Mouse (Mus musculus): Measurements from ENCODE around the gene Tspyl1. TPM values are rescaled to one million over a fixed set of nuclear protein-coding genes. Genes with fewer than 3 reads are reported as not detected.
A peak's percentile ranks its signal among the peaks of the same experiment; 100 is the strongest.

The Tspyl1 gene
- polyA plus RNA-seq (2014; fragmentation: Nextera tagmentation; extraction: Ambion mirVana): 67.1 and 70.7 TPM in 2 replicates

DNA sequence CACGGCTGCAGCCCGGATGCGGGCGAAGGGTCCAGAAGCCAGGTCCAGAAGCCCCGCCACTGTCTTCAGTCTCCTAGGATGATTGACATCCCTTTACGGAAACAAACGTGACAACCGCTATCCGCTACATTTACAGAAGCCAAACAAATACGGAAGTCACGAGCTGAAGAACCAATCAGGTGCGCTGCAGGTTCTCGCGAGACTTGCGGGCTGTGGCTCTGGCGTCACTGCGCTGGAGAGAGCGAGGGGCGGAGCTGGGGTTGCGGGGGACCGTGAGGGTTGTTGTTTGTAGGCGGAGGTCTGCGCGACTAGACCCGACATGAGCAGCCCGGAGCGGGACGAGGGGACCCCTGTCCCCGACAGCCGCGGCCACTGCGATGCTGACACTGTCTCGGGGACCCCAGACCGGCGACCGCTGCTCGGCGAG, at the start of gene Tspyl1:
Tspyl1 (plus strand) TSS at position 229 of the 427 bp plus-strand sequence.
- under 1% methylated on average over 37 of the region's 38 CpGs for WGBS
- peak within 1 kb of the TSS; percentile 99 for H3K9ac ChIP-seq (ENCODE audit: low read length)
- peak; percentile 97 for ATAC-seq (ENCODE audit: insufficient number of reproducible peaks, insufficient read depth, low FRiP score, low read depth)
- H3K4me2 ChIP-seq (ENCODE audit: low read length): peak within 1 kb of the TSS; percentile 93
- no peaks in the 10 kb centered on the region for H3K27me3 ChIP-seq (ENCODE audit: control insufficient read depth, insufficient read depth, low read length)
- H3K27ac ChIP-seq (replicated peaks in 1 of 2; ENCODE audit: control insufficient read depth in 1 of 2, insufficient read depth in 1 of 2, low read depth in 2 of 2, low read length in 2 of 2): peak within 1 kb of the TSS; percentile 86 to 87
- peak within 1 kb of the TSS; percentile 99 for H3K4me3 ChIP-seq (ENCODE audit: control insufficient read depth in 1 of 2, insufficient read depth in 1 of 2, low read depth in 1 of 2, low read length in 2 of 2)
- peaks cover 9% of the 10 kb centered on the region for H3K36me3 ChIP-seq (ENCODE audit: control insufficient read depth, insufficient read depth, low read length)
- peaks cover 2 to 15% of the 10 kb centered on the region in 2 experiments; a peak in 3 of 4 replicates for H3K4me1 ChIP-seq (ENCODE audit: control insufficient read depth in 2 of 2, insufficient read depth in 2 of 2, low read length in 2 of 2)
- no peaks in the 10 kb centered on the region for H3K9me3 ChIP-seq (ENCODE audit: control insufficient read depth, low read length)

DNA sequence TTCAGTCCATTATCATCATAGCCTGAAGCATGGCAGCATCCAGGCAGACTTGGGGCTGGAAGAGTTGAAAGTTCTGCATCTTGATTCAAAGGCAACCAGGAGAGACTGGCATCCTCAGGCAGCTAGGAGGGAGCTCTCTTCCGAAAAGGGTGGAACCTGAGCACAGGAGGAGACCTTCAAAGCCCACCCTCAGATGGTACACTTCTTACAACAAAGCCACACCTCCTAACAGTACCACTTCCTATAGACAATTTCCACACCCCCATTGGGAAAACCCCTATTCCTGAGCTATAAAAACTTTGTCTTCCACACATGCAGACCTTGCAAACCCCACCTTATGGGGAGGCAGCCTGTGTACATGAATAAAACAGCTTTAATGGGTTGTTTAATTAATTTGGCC, 48.6 kb upstream of the Tspyl1 start:
- no peak for ATAC-seq (ENCODE audit: insufficient number of reproducible peaks, insufficient read depth, low FRiP score, low read depth)
- WGBS: 68% methylated on average over 1 of the region's 1 CpGs
- Histone ChIP-seq H3K4me3 (ENCODE audit: control insufficient read depth in 1 of 2, insufficient read depth in 1 of 2, low read depth in 1 of 2, low read length in 2 of 2) (no peak overlapping the region), H3K4me2 (ENCODE audit: low read length) (no peak overlapping the region), H3K27me3 (ENCODE audit: control insufficient read depth, insufficient read depth, low read length) (no peaks in the 10 kb centered on the region), H3K9ac (ENCODE audit: low read length) (no peak overlapping the region), H3K27ac (replicated peaks in 1 of 2; ENCODE audit: control insufficient read depth in 1 of 2, insufficient read depth in 1 of 2, low read depth in 2 of 2, low read length in 2 of 2) (no peak overlapping the region), H3K9me3 (ENCODE audit: control insufficient read depth, low read length) (no peaks in the 10 kb centered on the region), H3K36me3 (ENCODE audit: control insufficient read depth, insufficient read depth, low read length) (no peaks in the 10 kb centered on the region), H3K4me1 (ENCODE audit: control insufficient read depth in 2 of 2, insufficient read depth in 2 of 2, low read length in 2 of 2) (0 out of 4 replicates have a peak, but pooled peaks cover 0 to 6% of the 10 kb centered on the region in 2 experiments)

DNA sequence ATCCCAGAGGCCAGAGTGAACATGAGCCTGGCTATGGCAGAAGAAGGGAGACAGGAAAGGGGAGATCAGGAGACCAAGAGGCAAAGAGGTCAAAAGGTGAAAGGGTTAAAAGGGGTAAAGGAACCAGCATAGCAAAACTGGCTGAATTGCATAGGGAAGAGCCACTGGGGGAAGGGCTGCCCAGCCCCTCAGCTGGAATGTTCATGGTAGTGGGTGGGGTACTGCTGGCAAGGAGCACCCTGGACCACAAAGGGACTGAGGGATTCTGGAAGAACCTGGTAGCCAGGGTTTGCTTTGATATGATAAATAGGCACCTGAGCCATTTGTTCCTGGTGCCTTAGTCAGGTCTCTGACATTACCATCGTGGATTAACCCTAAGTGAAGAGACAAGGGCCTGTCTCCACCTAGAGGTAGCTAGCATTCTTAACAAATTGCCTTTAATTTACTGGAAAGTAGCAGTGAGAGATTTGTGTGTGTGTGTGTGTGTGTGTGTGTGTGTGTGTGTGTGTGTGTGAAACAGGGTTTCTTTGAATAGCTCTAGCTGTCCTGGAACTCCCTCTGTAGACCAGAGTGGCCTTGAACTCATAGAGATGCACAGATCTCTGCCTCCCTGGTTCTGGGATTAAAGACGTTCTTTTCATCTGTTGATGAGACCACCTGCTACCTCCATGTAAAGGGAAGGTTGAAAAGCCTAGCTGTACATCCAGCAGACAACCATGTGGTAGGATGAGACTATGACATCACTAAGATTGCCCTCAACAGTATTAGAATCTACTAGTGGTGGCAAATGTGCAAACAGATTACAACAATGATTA, 47.9 kb upstream of the Tspyl1 start:
- Histone ChIP-seq H3K4me1 (ENCODE audit: control insufficient read depth in 2 of 2, insufficient read depth in 2 of 2, low read length in 2 of 2) (0 out of 4 replicates have a peak, but pooled peaks cover 0 to 6% of the 10 kb centered on the region in 2 experiments), H3K9me3 (ENCODE audit: control insufficient read depth, low read length) (no peaks in the 10 kb centered on the region), H3K9ac (ENCODE audit: low read length) (no peak overlapping the region), H3K4me2 (ENCODE audit: low read length) (no peak overlapping the region), H3K27ac (replicated peaks in 1 of 2; ENCODE audit: control insufficient read depth in 1 of 2, insufficient read depth in 1 of 2, low read depth in 2 of 2, low read length in 2 of 2) (no peak overlapping the region), H3K36me3 (ENCODE audit: control insufficient read depth, insufficient read depth, low read length) (no peaks in the 10 kb centered on the region), H3K4me3 (ENCODE audit: control insufficient read depth in 1 of 2, insufficient read depth in 1 of 2, low read depth in 1 of 2, low read length in 2 of 2) (no peak overlapping the region), H3K27me3 (ENCODE audit: control insufficient read depth, insufficient read depth, low read length) (no peaks in the 10 kb centered on the region)
- ATAC-seq (ENCODE audit: insufficient number of reproducible peaks, insufficient read depth, low FRiP score, low read depth): no peak
- 27% methylated on average over 2 of the region's 2 CpGs for WGBS

DNA sequence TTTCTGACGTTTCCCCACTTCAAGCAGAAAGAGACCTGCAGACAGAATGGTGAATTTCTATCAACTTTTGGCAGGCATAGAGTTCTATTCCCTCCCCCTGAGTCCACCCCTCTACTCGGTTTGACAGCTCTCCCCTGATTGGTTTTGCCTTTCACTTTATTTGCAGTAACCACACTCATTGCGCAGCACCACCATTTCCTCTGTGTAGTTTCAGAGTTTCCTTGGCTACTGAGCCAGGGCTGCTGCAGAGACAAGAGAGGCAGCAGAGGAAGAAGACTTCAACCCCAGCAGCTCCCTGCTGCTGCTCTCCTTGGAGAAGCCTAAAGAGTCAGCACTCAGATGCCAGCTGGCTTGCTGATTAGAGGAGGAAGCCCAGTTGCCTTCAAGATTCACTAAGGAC, 46.6 kb upstream of the Tspyl1 start:
- no peaks in the 10 kb centered on the region for H3K9me3 ChIP-seq (ENCODE audit: control insufficient read depth, low read length)
- no peaks in the 10 kb centered on the region for H3K36me3 ChIP-seq (ENCODE audit: control insufficient read depth, insufficient read depth, low read length)
- no peak for ATAC-seq (ENCODE audit: insufficient number of reproducible peaks, insufficient read depth, low FRiP score, low read depth)
- H3K27ac ChIP-seq (replicated peaks in 1 of 2; ENCODE audit: control insufficient read depth in 1 of 2, insufficient read depth in 1 of 2, low read depth in 2 of 2, low read length in 2 of 2): no peak overlapping the region
- no peak overlapping the region for H3K4me2 ChIP-seq (ENCODE audit: low read length)
- 29% methylated on average over 3 of the region's 3 CpGs for WGBS
- H3K4me3 ChIP-seq (ENCODE audit: control insufficient read depth in 1 of 2, insufficient read depth in 1 of 2, low read depth in 1 of 2, low read length in 2 of 2): no peak overlapping the region
- no peak overlapping the region for H3K9ac ChIP-seq (ENCODE audit: low read length)
- H3K27me3 ChIP-seq (ENCODE audit: control insufficient read depth, insufficient read depth, low read length): no peaks in the 10 kb centered on the region
- no peaks in the 10 kb centered on the region for H3K4me1 ChIP-seq (ENCODE audit: control insufficient read depth in 2 of 2, insufficient read depth in 2 of 2, low read length in 2 of 2)

DNA sequence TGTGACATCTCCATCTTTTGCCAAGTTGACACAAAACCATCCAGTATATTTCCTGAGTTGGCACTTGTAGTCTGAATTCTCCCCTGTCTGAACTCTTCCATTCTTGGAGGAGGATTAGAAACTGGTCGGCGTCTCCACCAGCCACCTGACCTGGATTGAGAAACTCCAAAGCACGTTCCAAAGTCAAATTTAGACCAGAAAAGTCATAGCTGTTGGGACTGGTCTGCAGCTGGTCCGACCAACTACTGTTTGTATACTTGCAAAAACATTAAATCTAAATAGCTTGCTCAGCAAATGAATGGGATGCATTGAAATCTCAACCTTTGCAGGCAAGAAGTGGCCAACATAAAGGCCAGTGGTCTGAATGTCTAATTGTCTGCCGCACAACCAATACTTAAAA, 45.4 kb upstream of the Tspyl1 start:
- ATAC-seq (ENCODE audit: insufficient number of reproducible peaks, insufficient read depth, low FRiP score, low read depth): no peak
- no peak overlapping the region for H3K4me3 ChIP-seq (ENCODE audit: control insufficient read depth in 1 of 2, insufficient read depth in 1 of 2, low read depth in 1 of 2, low read length in 2 of 2)

DNA sequence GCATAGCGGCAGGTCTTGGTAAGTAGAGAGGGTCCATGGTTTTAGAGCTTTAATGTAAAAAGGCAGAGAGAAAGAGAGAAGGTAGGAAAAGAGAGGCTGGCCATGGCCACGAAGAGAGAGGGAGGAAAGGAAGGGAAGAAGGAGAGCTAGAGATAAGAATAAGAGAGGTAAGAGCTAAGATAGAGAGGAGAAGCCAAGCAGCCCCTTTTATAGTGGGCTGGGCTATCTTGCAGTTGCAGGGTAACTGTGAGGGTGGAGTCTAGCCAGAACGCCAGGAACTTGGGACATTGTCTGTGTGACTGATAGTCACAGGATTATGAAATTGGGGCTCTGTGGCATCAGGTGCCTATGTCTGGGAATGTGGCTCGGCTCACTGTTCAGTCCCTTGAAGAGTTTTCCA, 43.5 kb upstream of the Tspyl1 start:
- no peaks in the 10 kb centered on the region for H3K27me3 ChIP-seq (ENCODE audit: control insufficient read depth, insufficient read depth, low read length)
- 51% methylated on average over 4 of the region's 4 CpGs for WGBS
- no peaks in the 10 kb centered on the region for H3K36me3 ChIP-seq (ENCODE audit: control insufficient read depth, insufficient read depth, low read length)
- H3K4me1 ChIP-seq (ENCODE audit: control insufficient read depth in 2 of 2, insufficient read depth in 2 of 2, low read length in 2 of 2): no peaks in the 10 kb centered on the region
- H3K27ac ChIP-seq (replicated peaks in 1 of 2; ENCODE audit: control insufficient read depth in 1 of 2, insufficient read depth in 1 of 2, low read depth in 2 of 2, low read length in 2 of 2): no peak overlapping the region
- H3K9ac ChIP-seq (ENCODE audit: low read length): no peak overlapping the region
- no peaks in the 10 kb centered on the region for H3K9me3 ChIP-seq (ENCODE audit: control insufficient read depth, low read length)
- no peak for ATAC-seq (ENCODE audit: insufficient number of reproducible peaks, insufficient read depth, low FRiP score, low read depth)
- no peak overlapping the region for H3K4me2 ChIP-seq (ENCODE audit: low read length)
- H3K4me3 ChIP-seq (ENCODE audit: control insufficient read depth in 1 of 2, insufficient read depth in 1 of 2, low read depth in 1 of 2, low read length in 2 of 2): no peak overlapping the region

More for the DNA sequence above, 45.4 kb upstream of the Tspyl1 start:
- Histone ChIP-seq H3K4me1 (ENCODE audit: control insufficient read depth in 2 of 2, insufficient read depth in 2 of 2, low read length in 2 of 2) (no peaks in the 10 kb centered on the region), H3K9ac (ENCODE audit: low read length) (no peak overlapping the region), H3K36me3 (ENCODE audit: control insufficient read depth, insufficient read depth, low read length) (no peaks in the 10 kb centered on the region), H3K27ac (replicated peaks in 1 of 2; ENCODE audit: control insufficient read depth in 1 of 2, insufficient read depth in 1 of 2, low read depth in 2 of 2, low read length in 2 of 2) (no peak overlapping the region), H3K9me3 (ENCODE audit: control insufficient read depth, low read length) (no peaks in the 10 kb centered on the region), H3K4me2 (ENCODE audit: low read length) (no peak overlapping the region), H3K27me3 (ENCODE audit: control insufficient read depth, insufficient read depth, low read length) (no peaks in the 10 kb centered on the region)
- 78% methylated on average over 5 of the region's 5 CpGs for WGBS

DNA sequence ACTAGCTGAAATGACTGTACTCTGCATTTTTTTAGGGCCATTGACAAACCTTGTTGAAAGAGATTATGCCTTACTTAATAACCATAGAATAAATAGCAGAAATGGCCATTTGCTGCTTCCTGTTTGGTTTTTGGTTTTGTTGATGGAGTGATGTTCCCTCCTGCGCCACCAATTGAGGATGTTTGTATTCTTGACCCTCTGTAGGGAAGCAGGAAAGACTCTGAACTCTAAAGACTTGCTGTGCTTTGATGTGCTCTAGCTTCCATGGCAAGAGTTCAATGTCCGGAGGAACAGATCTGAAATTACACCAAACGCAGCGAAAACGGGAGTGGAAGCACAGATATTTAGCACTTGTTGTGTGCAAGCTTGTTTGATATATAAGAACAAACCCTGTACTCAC, 37.2 kb upstream of the Tspyl1 start:
- WGBS: 64% methylated on average over 5 of the region's 5 CpGs
- H3K4me1 ChIP-seq (ENCODE audit: control insufficient read depth in 2 of 2, insufficient read depth in 2 of 2, low read length in 2 of 2): no peaks in the 10 kb centered on the region
- no peak for ATAC-seq (ENCODE audit: insufficient number of reproducible peaks, insufficient read depth, low FRiP score, low read depth)
- H3K9me3 ChIP-seq (ENCODE audit: control insufficient read depth, low read length): no peaks in the 10 kb centered on the region
- no peaks in the 10 kb centered on the region for H3K27me3 ChIP-seq (ENCODE audit: control insufficient read depth, insufficient read depth, low read length)
- no peak overlapping the region for H3K4me3 ChIP-seq (ENCODE audit: control insufficient read depth in 1 of 2, insufficient read depth in 1 of 2, low read depth in 1 of 2, low read length in 2 of 2)
- H3K36me3 ChIP-seq (ENCODE audit: control insufficient read depth, insufficient read depth, low read length): no peaks in the 10 kb centered on the region
- H3K27ac ChIP-seq (replicated peaks in 1 of 2; ENCODE audit: control insufficient read depth in 1 of 2, insufficient read depth in 1 of 2, low read depth in 2 of 2, low read length in 2 of 2): no peak overlapping the region
- H3K4me2 ChIP-seq (ENCODE audit: low read length): no peak overlapping the region
- H3K9ac ChIP-seq (ENCODE audit: low read length): no peak overlapping the region
